Mouse (Mus musculus): Measurements from ENCODE around the gene Bloc1s5. TPM values are rescaled to one million over a fixed set of nuclear protein-coding genes. Genes with fewer than 3 reads are reported as not detected.
A peak's percentile ranks its signal among the peaks of the same experiment; 100 is the strongest.
"Not testable (repeated sequence)": the region's sequence is repeated elsewhere in the genome, so short reads cannot be mapped to it uniquely, and the experiment has no call there.

Gene Bloc1s5
- total and polyA plus RNA-seq, 2 experiments = 7.2 to 13.0 TPM

DNA sequence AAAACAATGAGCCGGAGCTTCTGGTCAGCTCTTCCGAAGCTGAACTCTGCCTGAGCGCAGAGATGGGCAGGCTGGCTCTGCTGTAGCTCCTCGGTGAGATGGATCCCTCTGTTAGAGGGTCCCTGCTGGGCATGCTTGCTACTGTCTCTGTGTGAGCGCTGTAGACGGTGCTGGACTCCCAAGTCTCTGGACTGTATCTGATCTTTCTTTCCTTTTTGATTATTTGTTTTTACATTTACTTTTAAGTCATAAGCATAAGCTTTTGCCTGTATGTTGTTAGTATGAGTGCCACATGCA, 8.7 kb downstream of the Bloc1s5 start:
- H3K36me3 ChIP-seq (ENCODE audit: control insufficient read depth, insufficient read depth, low read length) = peaks cover 10% of the 10 kb centered on the region
- no peaks in the 10 kb centered on the region for H3K79me2 ChIP-seq (ENCODE audit: control insufficient read depth, insufficient read depth, low read length)
- TF ChIP-seq POLR2A (IDR thresholded peaks at IDR 0.05; ENCODE audit: extremely low read depth, insufficient read depth, low read length) = no peak
- no peak for TF ChIP-seq CTCF (IDR thresholded peaks at IDR 0.05; ENCODE audit: low read depth, low read length)
- no peaks in the 10 kb centered on the region for H3K27me3 ChIP-seq (ENCODE audit: control insufficient read depth, insufficient read depth, low read length)
- H3K4me1 ChIP-seq (ENCODE audit: control insufficient read depth, insufficient read depth, low read length) = 0 out of 2 replicates have a peak, but pooled peaks cover 6% of the 10 kb centered on the region
- no peak for DNase-seq (ENCODE audit: extremely low read depth, low read depth, low spot score)
- WGBS = 57% methylated on average over 6 of the region's 6 CpGs
- H3K9ac ChIP-seq (ENCODE audit: low read depth, low read length) = peak overlapping the region; percentile 8; the same call in 1 of the 2 replicates
- H3K27ac ChIP-seq (replicated peaks; ENCODE audit: insufficient read depth, low read depth, low read length) = no peak overlapping the region
- no peak overlapping the region for H3K4me3 ChIP-seq (ENCODE audit: insufficient read depth, low read depth, low read length)

DNA sequence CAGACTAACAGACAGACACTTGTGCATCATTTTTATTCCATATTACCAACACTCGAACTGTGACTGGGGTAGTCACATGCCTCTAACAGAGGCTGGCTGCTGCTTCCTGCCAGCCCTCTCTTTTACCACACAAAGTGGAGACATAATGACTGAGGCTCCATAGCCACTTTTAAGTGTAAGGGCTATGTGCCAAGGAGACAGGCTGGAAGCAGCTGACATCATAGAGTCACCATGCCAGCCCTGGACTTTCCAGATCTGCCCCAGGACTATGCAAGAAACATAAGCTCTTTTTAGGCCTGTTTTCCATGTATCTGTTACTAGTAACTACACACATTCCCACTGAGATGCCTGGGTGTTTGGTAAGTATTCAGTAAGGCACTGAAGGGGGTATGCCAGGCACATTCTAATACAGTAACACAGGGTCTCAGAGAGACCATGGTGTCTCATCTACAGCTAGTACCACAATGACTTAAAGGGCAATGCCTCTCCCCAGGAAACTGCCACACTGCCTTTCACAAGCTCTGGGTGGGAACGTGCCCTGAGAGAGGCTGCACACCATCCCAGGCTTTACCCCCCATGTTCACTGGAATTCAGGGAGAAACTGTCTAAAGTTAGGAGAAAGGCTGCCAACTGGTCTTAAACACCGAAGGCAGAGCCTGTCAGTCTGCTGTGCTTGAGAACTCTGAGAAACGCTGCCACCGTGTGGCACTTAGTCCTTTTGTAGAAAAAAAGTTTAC, 9.2 kb downstream of the Bloc1s5 start:
- no peak for TF ChIP-seq POLR2A (IDR thresholded peaks at IDR 0.05; ENCODE audit: extremely low read depth, insufficient read depth, low read length)
- 0 out of 2 replicates have a peak, but pooled peaks have one; percentile 18 for TF ChIP-seq CTCF (IDR thresholded peaks at IDR 0.05; ENCODE audit: low read depth, low read length)
- H3K27ac ChIP-seq (replicated peaks; ENCODE audit: insufficient read depth, low read depth, low read length) = no peak overlapping the region

DNA sequence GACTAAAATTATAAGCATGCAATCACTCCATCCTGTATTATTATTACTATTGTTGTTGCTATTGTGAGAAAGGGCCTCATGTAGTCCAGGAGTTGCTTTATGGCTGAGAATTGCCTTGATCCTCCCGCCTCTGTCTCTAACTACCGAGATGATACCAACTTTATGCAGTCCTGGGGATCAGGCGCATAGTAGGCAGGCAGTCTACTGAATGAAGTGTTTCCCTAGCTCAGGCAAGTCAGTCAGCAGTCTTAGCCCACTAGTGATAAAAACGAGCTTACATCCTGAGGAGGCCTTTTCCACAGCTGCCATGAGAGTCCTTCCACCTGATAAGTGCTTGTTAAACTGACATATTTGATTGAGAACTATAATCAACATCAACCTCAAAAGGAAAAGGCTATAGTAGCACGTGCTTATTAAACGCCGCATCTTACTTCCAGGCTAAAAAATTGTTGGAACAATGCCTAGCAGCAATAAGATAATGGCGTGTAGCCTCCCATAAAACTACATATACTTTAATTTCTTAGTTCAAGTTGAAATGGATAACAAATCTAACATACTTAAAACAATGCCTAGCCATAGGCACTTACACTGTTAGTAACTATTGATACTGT, 10.5 kb downstream of the Bloc1s5 start:
- no peak for DNase-seq (ENCODE audit: extremely low read depth, low read depth, low spot score)
- 86% methylated on average over 8 of the region's 8 CpGs for WGBS
- Histone ChIP-seq H3K4me3 (ENCODE audit: insufficient read depth, low read depth, low read length) (no peak overlapping the region), H3K9ac (ENCODE audit: low read depth, low read length) (no peak overlapping the region), H3K4me1 (ENCODE audit: control insufficient read depth, insufficient read depth, low read length) (0 out of 2 replicates have a peak, but pooled peaks cover 2% of the 10 kb centered on the region), H3K27me3 (ENCODE audit: control insufficient read depth, insufficient read depth, low read length) (no peaks in the 10 kb centered on the region), H3K27ac (replicated peaks; ENCODE audit: insufficient read depth, low read depth, low read length) (no peak overlapping the region), H3K79me2 (ENCODE audit: control insufficient read depth, insufficient read depth, low read length) (no peaks in the 10 kb centered on the region), H3K36me3 (ENCODE audit: control insufficient read depth, insufficient read depth, low read length) (peaks cover 7% of the 10 kb centered on the region)
- TF ChIP-seq CTCF (IDR thresholded peaks at IDR 0.05; ENCODE audit: low read depth, low read length) = no peak

More for the DNA sequence above, 9.2 kb downstream of the Bloc1s5 start:
- peak; percentile 12 for DNase-seq (ENCODE audit: extremely low read depth, low read depth, low spot score)
- Histone ChIP-seq H3K79me2 (ENCODE audit: control insufficient read depth, insufficient read depth, low read length) (no peaks in the 10 kb centered on the region), H3K4me1 (ENCODE audit: control insufficient read depth, insufficient read depth, low read length) (0 out of 2 replicates have a peak, but pooled peaks cover 6% of the 10 kb centered on the region), H3K27me3 (ENCODE audit: control insufficient read depth, insufficient read depth, low read length) (no peaks in the 10 kb centered on the region), H3K9ac (ENCODE audit: low read depth, low read length) (no peak overlapping the region), H3K36me3 (ENCODE audit: control insufficient read depth, insufficient read depth, low read length) (peaks cover 10% of the 10 kb centered on the region), H3K4me3 (ENCODE audit: insufficient read depth, low read depth, low read length) (no peak overlapping the region)
- WGBS = 43% methylated on average over 5 of the region's 5 CpGs

DNA sequence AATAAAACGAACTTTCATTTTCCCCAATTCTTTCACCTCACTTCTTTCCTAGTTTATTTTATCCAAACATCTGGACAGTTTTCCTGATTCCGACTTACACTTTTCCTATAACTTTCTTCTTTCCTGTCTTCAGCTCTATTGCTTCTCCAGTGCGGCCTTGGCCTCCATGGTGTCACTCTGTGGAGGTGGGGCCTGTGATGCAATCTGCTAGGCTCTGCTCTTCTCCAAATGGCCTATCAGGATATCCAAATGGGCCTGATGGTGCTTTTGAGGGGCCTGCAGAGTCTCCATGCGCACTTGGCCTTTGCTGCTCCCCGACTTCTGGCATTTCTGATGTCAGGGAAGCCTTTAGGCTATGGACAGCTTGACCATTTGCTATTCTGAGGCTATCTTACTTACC, 11.6 kb downstream of the Bloc1s5 start:
- no peak overlapping the region for H3K27ac ChIP-seq (replicated peaks; ENCODE audit: insufficient read depth, low read depth, low read length)
- H3K79me2 ChIP-seq (ENCODE audit: control insufficient read depth, insufficient read depth, low read length) = no peaks in the 10 kb centered on the region
- 95% methylated on average over 5 of the region's 5 CpGs for WGBS
- no peak for DNase-seq (ENCODE audit: extremely low read depth, low read depth, low spot score)
- H3K9ac ChIP-seq (ENCODE audit: low read depth, low read length) = no peak overlapping the region
- no peak for TF ChIP-seq POLR2A (IDR thresholded peaks at IDR 0.05; ENCODE audit: extremely low read depth, insufficient read depth, low read length)
- H3K4me3 ChIP-seq (ENCODE audit: insufficient read depth, low read depth, low read length) = no peak overlapping the region
- 0 out of 2 replicates have a peak, but pooled peaks cover 2% of the 10 kb centered on the region for H3K4me1 ChIP-seq (ENCODE audit: control insufficient read depth, insufficient read depth, low read length)
- no peaks in the 10 kb centered on the region for H3K27me3 ChIP-seq (ENCODE audit: control insufficient read depth, insufficient read depth, low read length)
- H3K36me3 ChIP-seq (ENCODE audit: control insufficient read depth, insufficient read depth, low read length) = peaks cover 4% of the 10 kb centered on the region

DNA sequence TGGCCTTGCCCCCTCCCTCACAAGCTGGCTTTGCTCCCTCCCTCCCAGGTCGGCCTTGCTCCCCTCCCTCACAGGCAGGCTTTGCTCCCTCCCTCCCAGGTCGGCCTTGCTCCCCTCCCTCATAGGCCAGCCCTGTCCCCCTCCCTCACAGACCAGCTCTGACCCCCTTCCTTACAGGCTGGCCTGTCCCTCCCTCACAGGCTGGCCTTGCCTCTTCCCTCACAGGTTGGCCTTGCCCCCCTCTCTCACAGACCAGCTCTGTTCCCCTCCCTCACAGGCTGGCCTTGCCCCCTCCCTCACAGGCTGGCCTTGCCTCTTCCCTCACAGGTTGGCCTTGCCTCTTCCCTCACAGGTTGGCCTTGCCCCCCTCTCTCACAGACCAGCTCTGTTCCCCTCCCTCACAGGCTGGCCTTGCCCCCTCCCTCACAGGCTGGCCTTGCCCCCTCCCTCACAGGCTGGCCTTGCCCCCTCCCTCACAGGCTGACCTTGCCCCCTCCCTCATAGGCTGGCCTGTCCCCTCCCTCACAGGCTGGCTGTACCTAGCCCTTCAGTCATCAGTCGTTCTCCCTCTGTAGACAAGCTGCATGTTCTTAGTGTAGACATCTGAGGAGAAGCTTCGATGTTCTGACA, 16.8 kb downstream of the Bloc1s5 start:
- 74% methylated on average over 4 of the region's 4 CpGs for WGBS

DNA sequence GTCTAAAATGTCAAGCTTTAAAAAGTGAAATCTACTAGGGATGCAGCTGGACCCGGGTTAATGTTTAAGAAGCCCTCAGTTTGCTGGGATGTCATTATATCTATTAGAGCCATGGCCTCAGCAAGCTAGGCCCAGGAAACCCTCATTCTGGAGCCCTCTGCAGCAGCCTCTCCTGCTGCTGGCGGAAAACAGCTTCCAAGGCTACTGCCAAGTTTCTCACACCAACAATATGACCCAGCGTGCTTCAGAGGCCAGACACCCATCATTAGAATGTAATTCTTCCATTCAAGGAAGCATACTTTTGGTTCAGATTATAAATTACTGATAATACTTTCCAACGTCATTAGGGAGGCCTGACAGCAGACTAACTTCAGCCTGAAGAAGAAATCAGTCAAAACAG, 18.0 kb downstream of the Bloc1s5 start:
- peaks cover 4% of the 10 kb centered on the region; the same call in 1 of the 2 replicates for H3K4me1 ChIP-seq (ENCODE audit: control insufficient read depth, insufficient read depth, low read length)
- DNase-seq (ENCODE audit: extremely low read depth, low read depth, low spot score) = peak; percentile 26
- H3K27ac ChIP-seq (replicated peaks; ENCODE audit: insufficient read depth, low read depth, low read length) = no peak overlapping the region

More for the DNA sequence above, 16.8 kb downstream of the Bloc1s5 start:
- not testable (repeated sequence) for H3K4me3 ChIP-seq (ENCODE audit: insufficient read depth, low read depth, low read length); H3K79me2 ChIP-seq (ENCODE audit: control insufficient read depth, insufficient read depth, low read length); H3K4me1 ChIP-seq (ENCODE audit: control insufficient read depth, insufficient read depth, low read length); H3K9ac ChIP-seq (ENCODE audit: low read depth, low read length); H3K27ac ChIP-seq (replicated peaks; ENCODE audit: insufficient read depth, low read depth, low read length); H3K36me3 ChIP-seq (ENCODE audit: control insufficient read depth, insufficient read depth, low read length); DNase-seq (ENCODE audit: extremely low read depth, low read depth, low spot score); H3K27me3 ChIP-seq (ENCODE audit: control insufficient read depth, insufficient read depth, low read length)

More for the DNA sequence above, 18.0 kb downstream of the Bloc1s5 start:
- H3K36me3 ChIP-seq (ENCODE audit: control insufficient read depth, insufficient read depth, low read length) = peaks cover 3% of the 10 kb centered on the region; the same call in 1 of the 2 replicates
- H3K79me2 ChIP-seq (ENCODE audit: control insufficient read depth, insufficient read depth, low read length) = no peaks in the 10 kb centered on the region
- WGBS = 77% methylated on average over 4 of the region's 4 CpGs
- TF ChIP-seq CTCF (IDR thresholded peaks at IDR 0.05; ENCODE audit: low read depth, low read length) = no peak
- TF ChIP-seq POLR2A (IDR thresholded peaks at IDR 0.05; ENCODE audit: extremely low read depth, insufficient read depth, low read length) = no peak
- H3K9ac ChIP-seq (ENCODE audit: low read depth, low read length) = no peak overlapping the region
- H3K4me3 ChIP-seq (ENCODE audit: insufficient read depth, low read depth, low read length) = no peak overlapping the region
- no peaks in the 10 kb centered on the region for H3K27me3 ChIP-seq (ENCODE audit: control insufficient read depth, insufficient read depth, low read length)
